ENCODE assay signal across 19 mouse cellular contexts in genomic region chr17:12099415-12099814, GRCm38 (mm10). TPM values are rescaled to one million over a fixed set of nuclear protein-coding genes. Genes with fewer than 3 reads are reported as not detected.
DNase-seq lines count a peak whose midpoint lies in the region; ATAC-seq and TF ChIP-seq lines count a peak whose summit lies in the region.
"Had no signal": no experiment of that assay in that cellular context is flagged by ENCODE, and none has a peak within 500 bp of the region (broad histone marks: within the 10 kb centered on the region; RNA-seq: fewer than 3 reads in every experiment).

No protein-coding gene starts in this region.

- no peaks in the 10 kb centered on the region; the same call in 1 of the 2 replicates for H3K9me3 ChIP-seq in heart, embryonic 12.5 days (replicated peaks)
- H3K9me3 ChIP-seq: embryonic facial prominence, embryonic 10.5 days; forebrain, embryonic 13.5 days had no signal

- H3K4me1 ChIP-seq in heart, adult 2 months (ENCODE audit: control insufficient read depth, insufficient read depth, low read length), result no peaks in the 10 kb centered on the region
- no peaks in the 10 kb centered on the region for H3K4me1 ChIP-seq in heart, embryonic 12.5 days (replicated peaks)
- H3K4me1 ChIP-seq in spleen, adult 2 months (ENCODE audit: control insufficient read depth, insufficient read depth, insufficient read length), result no peaks in the 10 kb centered on the region
- H3K4me1 ChIP-seq in kidney, adult 2 months (ENCODE audit: control insufficient read depth, insufficient read depth, low read length), result no peaks in the 10 kb centered on the region
- H3K4me1 ChIP-seq: embryonic facial prominence, embryonic 10.5 days; forebrain, embryonic 13.5 days; hindbrain, embryonic 12.5 days had no signal

- intact Hi-C loops in heart, adult 2 months (cut with DNase I), result no loop called here

- no peak for TF ChIP-seq POLR2A in heart, adult 2 months (IDR thresholded peaks at IDR 0.05; ENCODE audit: insufficient read depth, low read depth, low read length)
- TF ChIP-seq POLR2A in spleen, adult 2 months (IDR thresholded peaks at IDR 0.05; ENCODE audit: low read depth, low read length), result no peak
- TF ChIP-seq POLR2A in kidney, adult 2 months (IDR thresholded peaks at IDR 0.05; ENCODE audit: low read depth, low read length), result no peak

- no peak overlapping the region for H3K27ac ChIP-seq in heart, adult 2 months
- H3K27ac ChIP-seq in heart, embryonic 12.5 days (ENCODE audit: poor library complexity, severe bottlenecking), result no peak overlapping the region
- no peak overlapping the region for H3K27ac ChIP-seq in spleen, adult 2 months (ENCODE audit: insufficient read depth, low read length)
- H3K27ac ChIP-seq in kidney, adult 2 months (ENCODE audit: insufficient read depth, low read depth, low read length), result no peak overlapping the region
- H3K27ac ChIP-seq: embryonic facial prominence, embryonic 10.5 days; forebrain, embryonic 13.5 days; hindbrain, embryonic 12.5 days had no signal

- H3K79me2 ChIP-seq in heart, adult 2 months (replicated peaks; ENCODE audit: control insufficient read depth, insufficient read depth, low read length), result no peaks in the 10 kb centered on the region

- no peak for ATAC-seq in heart, embryonic 12.5 days (ENCODE audit: insufficient number of reproducible peaks, low FRiP score)
- peak; percentile 75; the same call in 1 of the 2 replicates for ATAC-seq in monocyte, adult 5-6 weeks (replicated peaks; ENCODE audit: insufficient number of reproducible peaks, low FRiP score, low TSS enrichment, poor library complexity, severe bottlenecking)
- ATAC-seq: forebrain, embryonic 13.5 days; forebrain, postnatal 0 days; hindbrain, embryonic 16.5 days; inflammation-experienced regulatory T-cells, adult 6 months had no signal

- H3K4me2 ChIP-seq in heart, embryonic 12.5 days, result no peak overlapping the region
- H3K4me2 ChIP-seq: forebrain, embryonic 13.5 days; hindbrain, embryonic 12.5 days had no signal

- H3K4me3 ChIP-seq in heart, adult 2 months, result no peak overlapping the region
- no peak overlapping the region for H3K4me3 ChIP-seq in heart, embryonic 12.5 days
- no peak overlapping the region for H3K4me3 ChIP-seq in spleen, adult 2 months (ENCODE audit: extremely low read depth, insufficient read depth, insufficient read length)
- H3K4me3 ChIP-seq in kidney, adult 2 months (ENCODE audit: insufficient read depth, low read depth, low read length), result no peak overlapping the region
- H3K4me3 ChIP-seq: embryonic facial prominence, embryonic 10.5 days; forebrain, embryonic 13.5 days; hindbrain, embryonic 12.5 days had no signal

- no peak overlapping the region for H3K9ac ChIP-seq in heart, adult 2 months (ENCODE audit: low read depth, low read length)
- H3K9ac ChIP-seq in heart, embryonic 12.5 days, result no peak overlapping the region
- H3K9ac ChIP-seq: forebrain, embryonic 13.5 days; forebrain, postnatal 0 days; hindbrain, embryonic 12.5 days had no signal

- no peak for TF ChIP-seq EP300 in heart, adult 2 months (IDR thresholded peaks at IDR 0.05; ENCODE audit: insufficient read depth, low read depth, low read length)

- no peaks in the 10 kb centered on the region for H3K36me3 ChIP-seq in heart, adult 2 months (ENCODE audit: control insufficient read depth, insufficient read depth, low read length)
- H3K36me3 ChIP-seq in heart, embryonic 12.5 days, result no peaks in the 10 kb centered on the region
- H3K36me3 ChIP-seq in spleen, adult 2 months (ENCODE audit: control insufficient read depth, insufficient read depth, low read length), result no peaks in the 10 kb centered on the region
- no peaks in the 10 kb centered on the region for H3K36me3 ChIP-seq in kidney, adult 2 months (ENCODE audit: control insufficient read depth, insufficient read depth, low read length)
- H3K36me3 ChIP-seq: embryonic facial prominence, embryonic 10.5 days; hindbrain, embryonic 12.5 days had no signal

- no peaks in the 10 kb centered on the region for H3K27me3 ChIP-seq in heart, adult 2 months (ENCODE audit: control insufficient read depth, insufficient read depth, low read length)
- H3K27me3 ChIP-seq in heart, embryonic 12.5 days (replicated peaks), result no peaks in the 10 kb centered on the region
- no peaks in the 10 kb centered on the region for H3K27me3 ChIP-seq in spleen, adult 2 months (ENCODE audit: control insufficient read depth, insufficient read depth, low read length)
- H3K27me3 ChIP-seq in kidney, adult 2 months (replicated peaks; ENCODE audit: control insufficient read depth, insufficient read depth, low read length), result no peaks in the 10 kb centered on the region
- H3K27me3 ChIP-seq: forebrain, embryonic 13.5 days; hindbrain, embryonic 12.5 days had no signal

- TF ChIP-seq CTCF in heart, adult 2 months (IDR thresholded peaks at IDR 0.05), result 0 out of 2 replicates have a peak, but pooled peaks have one; percentile 11
- TF ChIP-seq CTCF in spleen, adult 2 months (IDR thresholded peaks at IDR 0.05; ENCODE audit: extremely low read depth, insufficient read depth, insufficient read length, insufficient replicate concordance), result peak; percentile 4; the same call in 1 of the 2 replicates
- no peak for TF ChIP-seq CTCF in kidney, adult 2 months (conservative IDR thresholded peaks at IDR 0.05; ENCODE audit: insufficient read depth, insufficient read length, low read depth, low read length)

- no peak for DNase-seq in heart, adult 2 months
- no peak for DNase-seq in spleen, adult 2 months (ENCODE audit: low read depth in 1 of 2, low spot score in 2 of 2)
- DNase-seq in spleen, postnatal 14 days (ENCODE audit: low spot score in 2 of 2), result no peak
- no peak for DNase-seq in heart, adult 9 months (ENCODE audit: low spot score in 2 of 2)
- DNase-seq in kidney, adult 2 months, result no peak
- DNase-seq: adrenal gland, postnatal 10 days; cerebellum, adult 18-20 months; cerebellum, adult 9-11 months; forebrain, postnatal 0 days; gastrocnemius, postnatal 14 days; heart, postnatal 10 days; heart, postnatal 4 days had no signal

RNA-seq across cellular contexts. Expression of gene Agpat4, which starts 19.1 kb away (rescaled TPM):
- total RNA-seq in heart, adult 2 months (2021), result 1 to 10 TPM; 4.4 to 5.3 TPM
- 4.8 and 5.2 TPM in 2 replicates for polyA plus RNA-seq in heart, adult 2 months (2012; rRNA removed)
- polyA plus RNA-seq in heart, embryonic 12.5 days (2016; fragmentation: Nextera tagmentation; extraction: Ambion mirVana), result 20.3 and 21.1 TPM in 2 replicates
- polyA plus RNA-seq in spleen, adult 2 months (2012; rRNA removed), result 14.4 and 16.1 TPM in 2 replicates
- total RNA-seq in monocyte, adult 5-6 weeks (2017), result 110 to 154 TPM (median 150 TPM) in 3 replicates
- 7.1 and 7.4 TPM in 2 replicates for polyA plus RNA-seq in kidney, adult 2 months (2012; rRNA removed)
